Mouse (Mus musculus) spleen, embryonic (tissue): ENCODE measurements around the gene Dynll1.

Experiments
- CTCF ChIA-PET: fragments of 350-600 bp; sonication (Branson Sonifier 250); formaldehyde crosslinking; loops from one replicate; lab custom pipeline; 2022; lab: Charles Lee

Gene Dynll1

DNA sequence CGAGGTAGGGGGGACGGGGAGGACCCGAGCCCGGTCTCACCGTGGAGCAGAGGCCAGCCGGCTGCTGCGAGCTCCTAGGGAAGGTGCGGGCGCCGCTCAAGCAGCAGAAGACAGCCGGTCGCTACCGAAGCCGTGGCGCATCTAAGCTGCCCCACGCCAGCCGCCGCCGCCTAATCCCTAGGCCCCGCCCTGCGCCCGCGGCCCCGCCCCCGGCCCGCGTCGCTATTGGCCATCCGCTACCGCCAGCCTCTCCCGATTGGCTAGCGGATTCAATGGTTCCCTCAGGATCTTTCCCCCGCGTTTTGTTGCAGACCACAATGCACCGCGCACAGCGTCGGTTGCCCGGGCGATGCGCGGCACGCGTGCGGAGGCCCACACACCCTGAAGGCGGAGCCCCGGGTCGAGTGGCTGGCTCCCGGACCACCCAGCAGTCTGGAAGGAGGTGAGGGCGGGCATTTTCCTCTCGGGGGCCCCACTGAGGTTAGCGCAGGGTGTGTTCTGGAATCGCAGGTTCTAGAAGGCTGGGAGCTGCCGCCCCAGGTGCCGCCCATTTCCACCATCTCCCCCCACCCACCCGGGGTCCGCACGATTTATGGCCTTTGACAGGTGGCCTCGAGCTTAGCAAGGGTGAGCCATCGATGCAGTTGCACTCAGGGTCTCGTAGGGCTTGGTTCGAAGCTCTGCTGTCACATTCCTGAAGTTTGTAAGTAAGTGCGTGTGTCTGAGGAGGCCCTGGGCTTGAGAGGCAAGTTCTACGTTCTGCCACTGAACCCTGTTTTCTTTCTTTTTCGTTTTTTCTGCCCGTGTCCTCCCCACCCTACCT, at the start of gene Dynll1:
Gene Dynll1, minus strand, starts transcription at position 208 of the 823 bp plus-strand sequence.
- CTCF ChIA-PET: interaction anchor here (1.1 kb wide), 1 partner anchor 18 kb away, joined by 3 read pairs; no protein-coding TSS in a partner anchor

DNA sequence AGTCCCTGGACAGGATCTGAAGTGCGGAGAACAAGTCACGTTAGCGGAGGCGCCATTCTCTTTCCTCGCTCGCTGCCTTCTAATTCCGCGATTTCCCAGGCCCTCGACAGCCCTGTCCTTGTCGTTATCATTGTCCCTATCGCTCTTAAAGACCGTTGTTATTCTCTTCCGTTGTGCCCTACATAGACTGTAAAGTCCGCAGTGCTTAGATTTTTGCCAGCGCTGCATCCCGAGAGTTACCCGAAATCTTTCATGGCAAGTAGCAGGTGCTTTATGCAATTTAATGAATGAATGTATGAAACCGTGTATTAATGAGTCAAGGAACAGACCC, 48.4 kb upstream of the Dynll1 start:
- CTCF ChIA-PET: interaction anchor here (0.5 kb wide), 1 partner anchor 38 kb away, joined by 4 read pairs; no protein-coding TSS in a partner anchor

DNA sequence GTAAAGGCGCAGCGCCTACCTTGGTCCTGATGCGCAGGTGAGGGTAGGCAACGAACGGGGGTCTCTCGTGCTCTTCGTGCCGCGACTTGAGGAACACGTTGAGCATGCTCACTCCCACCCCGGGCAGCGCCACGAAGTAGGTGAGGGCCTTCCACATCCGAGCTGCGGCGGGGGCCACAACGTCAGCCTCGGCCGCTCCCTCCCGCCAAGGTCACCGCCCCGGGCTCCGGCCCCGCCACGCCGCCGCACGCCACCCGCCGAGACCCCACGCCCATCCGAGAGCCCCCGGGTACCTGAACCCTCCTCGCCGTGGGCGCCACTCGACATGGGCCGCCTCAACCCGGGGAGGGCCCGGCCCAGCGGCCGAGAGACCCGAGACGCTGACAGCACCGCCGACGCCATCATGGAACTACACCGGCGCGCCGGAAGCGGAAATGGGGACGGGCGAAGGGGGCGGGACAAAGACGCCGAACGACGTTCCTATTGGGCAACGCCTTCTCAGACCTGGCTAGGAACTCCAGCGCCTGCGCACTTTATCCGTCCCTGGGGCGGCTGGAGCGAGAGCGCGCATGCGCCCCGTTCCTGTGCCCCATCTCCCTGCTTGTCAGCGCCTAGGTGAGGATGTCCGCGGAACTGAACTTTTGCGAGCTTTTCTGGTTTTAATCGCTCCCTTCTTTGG, 47.9 kb upstream of the Dynll1 start, which contains the start of gene Cox6a1:
Gene Cox6a1, minus strand, starts transcription at position 436 of the 679 bp plus-strand sequence.
- CTCF ChIA-PET: interaction anchor here (0.5 to 0.7 kb wide), 4 partner anchors 38 to 1041 kb away, joined by 4 to 12 read pairs (median 4); no protein-coding TSS in a partner anchor

DNA sequence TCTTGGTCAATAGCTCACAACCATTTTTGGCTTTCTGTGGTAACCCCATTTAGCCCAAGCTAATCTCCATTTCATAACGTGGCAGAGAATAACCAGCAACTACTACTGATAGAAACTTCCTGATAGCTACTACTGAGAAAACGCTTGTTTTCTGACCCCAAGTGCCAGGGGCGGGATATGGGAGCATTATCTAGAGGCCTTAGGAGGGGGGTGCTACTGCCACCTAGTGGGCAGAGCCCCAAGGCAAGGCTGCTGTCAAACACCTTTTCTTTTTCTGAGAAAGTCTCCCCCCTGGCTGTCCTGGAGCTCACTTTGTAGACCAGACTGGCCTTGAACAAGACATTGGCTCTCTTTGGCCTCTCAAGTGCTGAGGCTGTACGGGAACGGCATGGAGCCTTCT, 46.8 kb upstream of the Dynll1 start:
- CTCF ChIA-PET: interaction anchor here (0.7 kb wide), 2 partner anchors 111 to 546 kb away, joined by 4 to 6 read pairs; no protein-coding TSS in a partner anchor

DNA sequence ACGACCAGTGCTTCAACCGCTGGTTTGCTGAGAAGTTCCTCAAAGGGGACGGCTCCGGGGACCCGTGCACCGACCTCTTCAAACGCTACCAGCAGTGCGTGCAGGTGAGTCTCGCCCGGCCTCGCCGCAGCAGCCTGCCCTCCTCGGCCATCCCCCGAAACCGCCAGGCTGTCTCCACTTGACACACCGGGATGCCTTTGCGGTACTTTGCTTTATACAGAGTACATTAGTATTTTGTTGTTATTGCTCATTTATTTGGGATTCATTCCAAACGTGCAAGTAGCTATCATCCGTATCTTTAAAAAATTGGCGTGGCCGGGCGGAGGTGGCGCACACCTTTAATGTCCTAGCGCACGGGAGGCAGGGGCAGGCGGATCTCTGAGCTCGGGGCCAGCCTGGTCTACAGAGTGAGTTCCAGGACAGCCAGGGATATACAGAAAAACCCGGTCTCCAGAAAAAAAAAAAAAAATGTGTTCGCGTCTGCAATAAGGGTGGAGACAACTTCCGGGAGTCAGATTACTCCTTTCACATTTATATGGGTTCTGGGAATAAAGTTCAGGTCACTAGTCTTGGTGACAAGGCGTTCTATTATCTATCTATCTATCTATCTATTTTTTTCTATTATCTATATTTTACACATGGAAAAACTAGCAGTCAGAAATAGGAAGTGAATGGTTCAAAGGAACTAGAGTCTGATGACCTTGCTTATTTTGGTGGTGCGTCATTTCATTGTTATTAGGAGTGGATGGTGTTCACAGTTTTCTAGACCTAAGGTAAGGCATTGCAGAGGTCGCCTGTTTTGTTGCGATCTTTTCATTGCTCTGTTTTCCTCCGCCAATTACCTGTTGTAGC, 40.7 kb upstream of the Dynll1 start:
- CTCF ChIA-PET: interaction anchor here (0.7 to 1.4 kb wide), 2 partner anchors 11 to 73 kb away, joined by 3 to 9 read pairs; no protein-coding TSS in a partner anchor

DNA sequence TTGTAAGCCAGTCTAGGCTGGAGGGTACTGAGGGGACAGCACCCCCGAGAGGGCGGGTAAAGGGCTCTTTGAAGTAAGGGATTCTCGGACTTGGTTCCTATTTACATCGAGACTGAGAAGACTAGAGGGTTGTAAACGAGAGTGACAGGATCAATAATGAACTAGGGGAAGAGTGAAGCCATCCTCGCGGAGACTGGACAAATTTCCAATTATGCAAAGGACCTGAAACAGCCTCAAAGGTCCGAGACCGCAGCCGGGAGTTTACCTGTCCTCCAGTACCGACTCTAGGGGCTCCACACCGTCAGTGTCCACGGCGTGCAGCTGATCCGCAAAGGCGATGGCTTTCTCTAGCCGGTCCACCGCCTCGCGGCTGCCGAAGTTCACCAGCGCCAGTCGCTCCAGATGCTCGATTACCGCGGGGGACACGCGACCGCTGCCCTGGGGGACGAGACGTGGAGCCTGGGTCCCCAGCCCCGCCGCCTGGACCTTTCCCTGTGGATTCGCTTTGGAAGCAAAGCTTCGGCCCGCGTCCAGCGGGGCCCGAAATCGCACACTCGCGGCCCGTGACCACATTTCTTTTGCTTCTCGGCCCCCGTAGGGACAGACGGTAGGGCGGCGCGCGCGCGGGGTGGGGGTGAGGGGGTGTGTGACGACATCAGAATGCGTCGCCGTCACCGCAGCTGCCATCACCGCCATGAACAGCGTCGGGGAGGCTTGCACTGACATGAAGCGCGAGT, 39.9 kb upstream of the Dynll1 start, which contains the start of the genes Gatc and Triap1:
Gene Gatc, minus strand, starts transcription at position 602 of the 737 bp plus-strand sequence.
Gene Triap1, plus strand, starts transcription at position 649 of the 737 bp plus-strand sequence.
- CTCF ChIA-PET: interaction anchor here (0.6 to 1.4 kb wide), 3 partner anchors 10 to 184 kb away, joined by 3 to 9 read pairs (median 4); no protein-coding TSS in a partner anchor

DNA sequence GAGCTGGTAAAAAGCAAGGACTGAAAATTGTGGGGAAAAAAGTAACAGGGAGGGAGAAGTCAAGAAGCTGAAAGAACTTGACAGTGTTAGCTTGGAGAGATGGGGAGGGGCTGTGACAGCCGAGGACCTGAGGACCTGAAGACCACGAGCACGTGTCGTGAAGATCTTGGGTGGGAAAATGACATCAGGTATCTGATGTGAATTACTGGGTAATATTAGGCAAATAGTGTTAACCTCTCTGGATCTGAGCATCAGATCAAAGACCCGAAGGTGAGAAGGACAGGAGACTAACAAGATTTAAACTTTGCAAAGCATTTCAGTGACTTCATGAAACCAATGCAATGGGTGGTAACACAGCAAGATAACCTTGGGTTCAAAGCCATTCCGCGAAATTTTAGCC, 39.2 kb upstream of the Dynll1 start:
- CTCF ChIA-PET: interaction anchor here (0.6 to 1.3 kb wide), 2 partner anchors 11 to 183 kb away, joined by 4 to 6 read pairs; no protein-coding TSS in a partner anchor

DNA sequence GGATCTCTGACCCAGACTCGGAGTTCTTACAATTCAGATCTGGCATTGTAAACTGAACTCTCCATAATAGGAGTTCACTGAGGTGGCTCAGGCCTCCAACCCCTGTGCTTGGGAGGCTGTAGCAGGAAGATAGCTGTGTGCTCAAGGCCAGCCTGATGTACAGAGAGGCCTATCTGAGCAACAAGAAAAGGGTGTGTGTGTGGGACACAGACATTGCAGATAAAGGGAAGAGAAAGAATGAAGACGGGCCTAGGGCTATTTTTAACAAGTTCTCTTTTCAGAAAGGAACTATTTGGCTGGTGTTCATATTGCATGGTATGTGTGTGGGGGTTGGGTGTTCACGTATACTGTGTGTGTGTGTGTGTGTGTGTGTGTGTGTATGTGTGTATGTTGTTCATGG, 32.8 kb upstream of the Dynll1 start:
- CTCF ChIA-PET: no interaction called here

DNA sequence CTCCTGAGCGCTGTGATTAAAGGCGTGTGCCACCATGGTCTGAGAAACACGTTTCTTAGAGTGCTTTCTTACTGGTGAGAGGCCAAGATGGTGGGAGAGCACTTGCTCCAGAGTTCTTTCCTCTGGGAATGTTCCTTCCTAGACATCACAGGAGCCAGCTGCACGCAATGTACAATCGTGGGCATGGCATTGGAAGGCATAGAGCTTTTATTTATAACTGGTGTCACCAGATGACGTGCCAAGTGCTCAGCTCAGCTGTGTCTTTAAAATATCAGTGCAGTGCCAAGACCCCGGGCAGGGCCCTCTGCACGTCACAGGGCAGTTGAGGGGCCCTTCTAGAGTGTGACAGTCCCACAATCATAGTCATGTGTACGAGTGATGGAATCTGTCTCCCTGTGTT, 30.2 kb upstream of the Dynll1 start:
- CTCF ChIA-PET: interaction anchor here (2.2 kb wide), 1 partner anchor 10 kb away, joined by 9 read pairs; the partner anchor contains the start of genes Gatc and Triap1

DNA sequence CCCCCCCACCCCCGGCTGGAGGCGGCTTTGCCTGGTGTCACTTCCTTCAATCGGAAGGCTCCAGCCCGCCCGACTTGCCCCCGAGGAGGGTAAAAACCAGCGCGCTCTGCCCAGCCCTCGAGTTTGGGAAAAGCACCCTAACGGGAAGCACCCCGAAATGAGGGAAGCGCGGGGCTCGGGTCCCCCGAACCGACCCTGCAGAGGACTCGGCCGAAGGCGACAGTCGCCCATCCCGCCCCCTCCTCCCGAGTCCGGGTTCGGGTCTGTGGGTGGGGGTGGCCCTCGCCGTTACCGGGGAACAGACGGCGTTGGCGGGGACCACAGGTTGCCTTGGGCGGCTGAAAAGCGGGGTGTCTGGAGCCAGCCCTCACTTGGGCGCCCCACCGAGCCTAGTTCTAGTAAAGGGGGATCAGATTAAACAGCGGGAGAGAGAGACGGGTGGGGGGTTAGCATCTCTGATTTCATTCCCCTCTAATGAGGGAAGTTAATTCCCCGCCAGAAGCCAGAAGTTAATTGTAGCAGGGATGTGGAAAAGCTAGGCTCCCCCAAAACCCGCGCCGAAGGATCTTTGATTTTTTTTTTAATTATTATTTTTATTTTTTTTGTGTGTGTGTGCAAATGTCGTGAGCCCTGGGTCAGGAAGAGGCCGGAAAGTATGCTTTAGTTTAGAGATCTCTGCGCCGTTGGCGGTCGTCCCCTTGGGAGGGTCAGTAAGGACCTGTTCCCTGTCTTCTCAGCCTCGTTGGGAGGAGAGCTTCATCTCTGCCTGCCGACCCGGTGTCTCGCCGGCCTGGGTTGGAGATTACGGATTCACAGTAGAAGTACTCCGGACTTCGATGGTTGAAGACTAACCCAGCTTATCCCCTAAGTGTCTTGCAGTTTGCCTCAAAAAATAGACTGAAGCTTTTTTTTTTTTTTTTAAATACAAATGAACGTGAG, 27.1 kb upstream of the Dynll1 start:
- CTCF ChIA-PET: interaction anchor here (0.5 to 1.2 kb wide), 3 partner anchors 12 to 214 kb away, joined by 3 to 14 read pairs (median 6); no protein-coding TSS in a partner anchor

DNA sequence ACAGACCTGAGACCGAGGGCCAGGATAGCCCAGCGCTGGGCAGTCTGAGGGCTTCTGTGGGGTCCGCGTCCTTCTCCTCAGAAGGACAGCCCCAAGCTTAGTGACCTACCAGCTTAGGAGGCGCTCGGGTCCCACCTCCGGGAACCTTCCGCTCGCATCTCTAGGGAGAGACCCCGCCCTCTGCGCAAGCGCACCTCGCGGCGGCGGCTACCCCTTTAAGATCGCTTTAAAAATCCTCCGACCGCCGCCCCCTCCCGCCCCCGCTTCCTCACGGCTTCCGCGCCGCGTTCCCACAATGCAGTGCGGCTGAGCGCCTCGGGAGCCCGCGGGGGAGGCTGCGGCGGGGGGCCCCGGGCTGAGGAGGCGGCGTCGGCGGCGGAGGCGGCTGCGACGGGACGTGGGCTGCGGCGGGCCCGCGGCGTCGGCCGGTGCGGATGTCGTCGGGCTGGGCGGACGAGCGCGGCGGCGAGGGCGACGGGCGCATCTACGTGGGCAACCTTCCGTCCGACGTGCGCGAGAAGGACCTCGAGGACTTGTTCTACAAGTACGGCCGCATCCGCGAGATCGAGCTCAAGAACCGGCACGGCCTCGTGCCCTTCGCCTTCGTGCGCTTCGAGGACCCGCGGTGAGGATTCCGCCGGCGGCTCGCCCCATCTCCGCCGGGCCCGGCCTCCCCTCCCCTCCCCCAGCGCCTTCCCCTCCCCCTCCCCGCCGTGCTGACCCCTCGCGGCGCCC, 26.2 kb upstream of the Dynll1 start, which contains the start of gene Srsf9:
Gene Srsf9, plus strand, starts transcription at position 303 of the 735 bp plus-strand sequence.
- CTCF ChIA-PET: no interaction called here

DNA sequence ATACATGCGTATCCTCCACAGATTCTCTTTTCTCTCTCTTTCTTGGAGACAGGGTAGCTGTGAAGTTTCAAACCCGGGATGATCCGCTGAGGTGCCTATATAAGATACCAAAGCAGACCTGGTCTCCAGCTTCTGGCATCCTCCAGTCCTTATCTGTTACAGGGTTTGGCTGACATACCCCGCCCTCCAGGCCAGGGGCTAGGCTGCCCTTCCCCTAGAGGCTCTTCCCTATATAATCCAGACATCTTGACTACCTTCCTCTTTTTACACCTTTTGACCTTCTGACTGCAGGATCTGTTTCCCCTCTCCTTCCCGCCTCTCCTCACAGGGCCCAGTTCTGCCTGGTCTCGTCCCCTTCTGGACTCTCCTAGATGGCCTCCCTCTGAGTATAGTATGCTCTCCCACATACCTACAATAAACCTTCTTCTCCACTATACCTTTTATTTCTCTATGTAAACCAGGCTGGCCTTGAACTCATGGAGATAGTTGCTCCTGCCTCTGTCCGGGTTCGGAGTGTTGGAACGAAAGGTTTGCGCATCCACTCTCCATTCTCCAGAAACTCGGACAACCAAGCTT, 25.5 kb upstream of the Dynll1 start:
- CTCF ChIA-PET: no interaction called here

DNA sequence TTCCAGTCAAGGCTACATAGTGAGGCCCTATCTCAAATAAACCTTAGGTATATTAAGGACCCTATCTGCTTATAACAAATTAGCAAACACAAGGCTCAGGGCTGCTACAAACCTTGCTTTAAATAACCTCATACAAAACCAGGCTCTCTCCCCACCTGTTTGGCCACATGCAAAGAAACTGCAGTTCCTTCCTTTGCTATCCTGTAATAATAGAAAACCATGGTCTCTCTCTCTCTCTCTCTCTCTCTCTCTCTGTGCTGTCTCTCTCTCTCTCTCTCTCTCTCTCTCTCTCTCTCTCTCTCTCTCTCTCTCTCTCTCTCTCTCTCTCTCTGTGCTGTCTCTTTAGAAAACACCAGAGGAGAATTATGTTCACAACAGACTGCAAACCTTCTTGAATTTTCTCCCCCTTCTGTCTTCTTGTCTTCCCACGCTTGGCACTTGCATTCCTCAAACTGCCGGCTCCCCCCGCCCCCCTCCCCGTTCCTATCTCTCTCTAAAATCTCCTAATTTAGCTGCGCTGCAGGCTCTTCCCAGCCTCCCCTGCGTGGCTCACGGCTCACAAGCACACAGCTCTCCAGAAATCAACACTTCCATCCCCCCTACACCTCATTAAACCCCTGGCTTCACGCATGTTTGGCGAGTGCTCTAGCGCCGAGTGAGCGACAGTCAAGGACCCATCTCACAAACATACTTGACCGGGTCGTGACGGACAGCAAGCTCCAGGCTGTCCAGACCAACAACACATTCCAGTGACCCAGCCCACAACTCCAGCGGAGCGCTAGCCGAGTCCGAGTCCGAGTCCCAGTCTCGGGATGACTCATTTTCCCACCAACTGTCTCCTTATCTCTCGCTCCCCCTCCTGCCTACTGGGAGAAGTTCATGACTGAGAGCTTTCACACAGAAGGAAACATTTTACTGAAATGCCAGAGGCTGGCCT, 18.5 kb upstream of the Dynll1 start:
- CTCF ChIA-PET: interaction anchor here (0.6 to 1.4 kb wide), 2 partner anchors 13 to 19 kb away, joined by 3 read pairs; partner anchors contain the start of gene Dynll1

DNA sequence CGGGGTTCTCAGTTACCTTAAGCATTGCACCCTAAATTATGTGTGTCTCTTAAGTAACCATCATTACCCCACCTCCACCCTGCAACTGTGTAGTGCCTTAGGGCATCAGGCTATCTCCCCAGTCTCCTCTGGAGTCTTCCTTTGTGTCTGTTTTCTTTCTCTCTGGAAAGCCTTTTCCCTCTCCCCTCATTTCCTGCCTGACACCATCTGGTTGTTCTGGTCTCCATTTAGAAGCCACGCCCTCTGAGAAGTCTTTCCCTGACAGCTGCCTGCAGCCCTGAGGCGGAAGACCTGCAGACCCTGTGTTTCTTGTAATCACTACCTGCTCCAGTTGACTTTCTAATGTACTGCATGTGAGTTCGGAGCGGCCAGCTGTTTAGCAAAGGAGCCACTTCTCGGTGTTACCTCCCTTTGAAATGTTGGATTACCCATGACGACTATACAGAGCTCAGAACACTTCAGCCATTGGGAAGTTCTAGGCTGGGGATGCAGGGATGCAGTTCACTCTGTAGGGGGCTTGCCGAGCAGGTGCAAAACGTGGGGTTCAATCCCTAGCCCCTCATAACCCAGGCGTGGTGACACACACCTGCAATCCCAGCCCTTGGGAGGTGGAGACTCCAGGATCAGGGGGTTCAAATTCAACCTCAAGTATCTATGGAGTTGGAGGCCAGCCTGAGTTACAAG, 17.0 kb upstream of the Dynll1 start:
- CTCF ChIA-PET: interaction anchor here (1.4 kb wide), 1 partner anchor 17 kb away, joined by 3 read pairs; the partner anchor contains the start of gene Dynll1

DNA sequence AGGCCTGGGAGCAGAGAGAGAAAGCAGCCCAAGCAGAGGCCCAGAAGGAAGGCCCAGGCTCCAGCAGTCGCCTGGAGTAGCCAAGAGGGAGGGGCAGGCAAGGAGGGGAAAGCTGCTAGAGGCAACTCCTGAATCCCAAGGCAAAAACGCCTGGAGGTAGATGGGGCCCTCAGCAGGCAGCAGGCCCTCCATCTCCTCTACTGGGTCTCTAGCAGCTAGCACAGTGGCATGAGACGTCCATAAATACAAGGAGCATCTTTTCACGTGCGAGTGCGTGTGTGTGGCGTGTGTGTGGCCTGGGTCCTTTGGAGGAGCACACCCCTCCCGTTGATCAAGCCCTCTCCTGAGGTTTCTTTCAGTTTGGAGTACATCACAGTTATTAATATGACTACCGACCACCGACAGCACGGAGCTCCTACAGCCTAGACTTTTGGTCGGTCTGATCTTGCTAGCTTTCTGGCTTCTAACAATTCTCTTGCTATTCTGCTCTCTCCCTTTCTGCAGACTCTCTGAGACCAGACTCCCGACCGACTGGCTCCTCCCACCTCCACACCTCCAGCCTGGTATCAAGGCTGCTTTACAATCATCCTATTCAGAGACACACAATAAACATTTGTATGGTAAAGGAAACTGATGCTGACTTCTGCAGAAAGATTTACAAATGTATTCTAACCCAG, 16.3 kb upstream of the Dynll1 start:
- CTCF ChIA-PET: no interaction called here

DNA sequence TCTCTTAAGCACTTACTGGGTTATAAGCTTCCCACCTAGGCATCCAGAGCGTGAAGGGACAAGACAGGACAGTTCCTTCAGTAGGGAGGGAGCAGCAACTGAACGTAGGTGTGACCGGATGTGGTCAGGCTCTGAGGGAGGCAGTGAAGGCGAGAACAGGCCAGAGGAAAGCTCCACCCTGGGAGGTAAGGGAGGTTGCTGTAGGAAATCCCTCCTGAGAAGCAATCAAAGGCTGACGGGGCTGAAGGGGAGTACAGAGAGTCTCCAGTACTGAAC, 12.8 kb upstream of the Dynll1 start:
- CTCF ChIA-PET: no interaction called here
